Mouse (Mus musculus): Measurements from ENCODE around the gene Chit1. TPM values are rescaled to one million over a fixed set of nuclear protein-coding genes. Genes with fewer than 3 reads are reported as not detected.

Chit1 gene
- polyA plus RNA-seq, 1 experiment from 2014 or later: 0.35 TPM

DNA sequence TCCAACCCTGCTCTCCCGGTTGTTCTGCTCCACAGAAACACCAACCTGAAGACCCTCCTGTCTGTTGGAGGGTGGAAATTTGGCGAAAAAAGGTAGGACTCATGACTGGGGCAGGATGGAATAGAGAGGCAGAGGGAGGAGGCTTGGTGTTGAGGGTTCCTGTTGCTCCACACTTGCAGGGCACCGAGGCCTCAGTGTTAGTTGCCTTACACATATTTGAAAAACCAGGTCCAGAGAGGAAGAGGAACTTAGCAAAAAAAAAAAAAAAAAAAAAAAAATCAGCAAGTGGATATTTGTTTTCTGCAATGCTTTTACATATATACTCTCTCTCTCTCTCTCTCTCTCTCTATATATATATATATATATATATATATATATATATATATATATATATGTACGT is 73.0 kb downstream of the Chit1 start:
- ATAC-seq (ENCODE audit: low FRiP score): no peak
- H3K27ac ChIP-seq: no peak overlapping the region
- WGBS: 85% methylated on average over 4 of the region's 4 CpGs
- no peaks in the 10 kb centered on the region for H3K36me3 ChIP-seq
- no peak overlapping the region for H3K4me2 ChIP-seq
- H3K9ac ChIP-seq: no peak overlapping the region
- H3K4me1 ChIP-seq (replicated peaks): peaks cover 18% of the 10 kb centered on the region
- H3K4me3 ChIP-seq: no peak overlapping the region
- 0 out of 2 replicates have a peak, but pooled peaks cover 4% of the 10 kb centered on the region for H3K27me3 ChIP-seq
- H3K9me3 ChIP-seq: no peaks in the 10 kb centered on the region

DNA sequence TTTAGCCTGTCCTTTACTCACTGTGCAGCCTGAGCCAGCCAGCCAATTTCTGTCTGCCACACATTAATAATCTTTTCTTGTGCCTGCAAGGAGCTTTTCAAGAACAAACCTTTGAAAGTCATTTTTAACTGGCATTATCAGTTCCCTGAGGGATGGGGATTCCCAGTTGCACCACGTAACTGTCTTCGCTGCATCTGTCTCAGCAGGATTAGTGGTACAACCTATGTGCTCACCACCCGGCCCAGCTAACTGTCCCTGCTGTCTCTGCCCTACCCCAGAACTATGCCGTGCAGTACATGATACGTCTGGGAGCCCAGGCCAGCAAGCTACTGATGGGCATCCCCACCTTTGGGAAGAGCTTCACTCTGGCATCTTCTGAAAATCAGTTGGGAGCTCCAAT is 77.2 kb downstream of the Chit1 start:
- H3K27ac ChIP-seq: peak overlapping the region; percentile 66
- no peak for ATAC-seq (ENCODE audit: low FRiP score)
- 0 out of 2 replicates have a peak, but pooled peaks cover 4% of the 10 kb centered on the region for H3K27me3 ChIP-seq
- no peak overlapping the region for H3K4me2 ChIP-seq
- no peak overlapping the region for H3K4me3 ChIP-seq
- no peaks in the 10 kb centered on the region for H3K9me3 ChIP-seq
- no peaks in the 10 kb centered on the region for H3K36me3 ChIP-seq
- peaks cover 24% of the 10 kb centered on the region for H3K4me1 ChIP-seq (replicated peaks)
- H3K9ac ChIP-seq: no peak overlapping the region
- WGBS: 65% methylated on average over 5 of the region's 5 CpGs

DNA sequence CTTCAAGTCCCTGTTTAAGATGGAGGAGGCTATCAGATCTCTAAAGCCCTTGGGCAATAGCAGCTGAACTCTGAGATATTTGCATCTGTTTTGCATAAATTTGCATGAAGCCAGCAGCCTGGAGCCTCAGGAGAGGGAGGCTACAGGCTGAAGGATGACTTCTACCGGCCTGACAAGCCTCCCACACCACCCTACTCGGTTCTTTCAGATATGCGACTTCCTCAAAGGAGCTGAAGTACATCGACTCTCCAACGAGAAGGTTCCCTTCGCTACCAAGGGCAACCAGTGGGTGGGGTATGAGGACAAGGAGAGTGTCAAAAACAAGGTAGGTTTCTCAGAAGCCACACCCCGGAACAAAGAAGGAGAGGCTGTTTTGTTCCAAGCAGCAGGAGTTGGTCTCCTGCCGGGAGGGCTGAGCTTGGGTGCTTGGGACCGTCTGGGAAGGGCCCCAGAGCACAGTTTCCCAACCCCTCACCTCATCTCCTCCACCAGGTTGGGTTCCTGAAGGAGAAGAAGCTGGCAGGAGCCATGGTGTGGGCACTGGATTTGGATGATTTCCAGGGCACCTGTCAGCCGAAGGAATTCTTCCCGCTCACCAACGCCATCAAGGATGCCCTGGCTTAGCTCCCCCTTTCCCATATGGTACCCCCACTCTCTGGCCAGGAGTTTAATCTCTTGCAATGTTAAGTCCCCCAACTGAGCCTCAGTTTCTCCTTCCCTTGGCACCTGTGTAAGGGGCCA is 78.1 kb downstream of the Chit1 start:
- 26% methylated on average over 12 of the region's 12 CpGs for WGBS
- Histone ChIP-seq H3K9me3 (no peaks in the 10 kb centered on the region), H3K27me3 (0 out of 2 replicates have a peak, but pooled peaks cover 4% of the 10 kb centered on the region), H3K4me1 (replicated peaks) (peaks cover 29% of the 10 kb centered on the region), H3K4me3 (no peak overlapping the region), H3K27ac (peak overlapping the region; percentile 66), H3K36me3 (no peaks in the 10 kb centered on the region), H3K4me2 (no peak overlapping the region), H3K9ac (no peak overlapping the region)
- peak; percentile 58; the same call in 1 of the 2 replicates for ATAC-seq (ENCODE audit: low FRiP score)

DNA sequence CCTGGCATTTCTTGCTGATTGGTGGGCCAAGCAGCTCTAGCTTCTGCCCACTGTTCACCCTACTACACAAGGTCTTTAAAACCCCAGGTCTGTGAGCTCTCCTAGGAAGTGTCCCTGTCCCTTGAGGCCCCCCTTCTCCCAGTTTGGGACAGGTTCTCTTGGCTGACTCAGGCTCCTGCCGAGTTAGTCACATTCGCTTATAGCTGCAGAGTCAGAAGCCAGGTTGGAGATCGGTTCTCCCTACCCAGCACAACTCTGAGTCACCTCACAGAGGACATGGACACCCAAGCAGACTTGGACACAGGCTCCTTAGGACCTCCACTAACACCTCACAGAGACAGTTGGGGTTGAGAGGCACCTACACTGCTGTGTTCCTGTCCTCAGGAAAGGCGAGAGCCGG is 80.2 kb downstream of the Chit1 start:
- 0 out of 2 replicates have a peak, but pooled peaks cover 4% of the 10 kb centered on the region for H3K27me3 ChIP-seq
- no peak for ATAC-seq (ENCODE audit: low FRiP score)
- no peaks in the 10 kb centered on the region for H3K36me3 ChIP-seq
- H3K27ac ChIP-seq: no peak overlapping the region
- no peak overlapping the region for H3K4me2 ChIP-seq
- peaks cover 43% of the 10 kb centered on the region for H3K4me1 ChIP-seq (replicated peaks)
- H3K9ac ChIP-seq: no peak overlapping the region
- no peaks in the 10 kb centered on the region for H3K9me3 ChIP-seq
- WGBS: 88% methylated on average over 5 of the region's 5 CpGs
- no peak overlapping the region for H3K4me3 ChIP-seq

DNA sequence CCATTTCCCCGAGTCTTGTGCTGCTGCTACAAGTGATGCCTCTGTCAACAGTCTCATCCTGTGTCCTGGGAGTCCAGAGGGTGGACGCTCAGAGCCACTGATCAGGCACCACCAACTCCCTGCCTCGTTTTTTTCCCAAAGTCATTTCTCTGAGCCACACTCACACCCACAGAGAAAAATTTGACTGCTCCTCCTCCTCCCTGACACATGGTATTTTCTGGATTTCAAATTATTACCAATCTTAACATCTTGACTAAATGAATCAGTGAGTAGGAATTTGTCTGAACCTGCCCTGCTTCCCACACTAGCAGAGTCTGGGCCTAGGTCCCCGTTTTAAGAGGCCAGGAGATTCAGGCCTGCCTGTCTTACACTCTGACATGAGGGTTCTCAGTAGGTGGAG is 81.0 kb downstream of the Chit1 start:
- Histone ChIP-seq H3K9ac (no peak overlapping the region), H3K27ac (no peak overlapping the region), H3K27me3 (0 out of 2 replicates have a peak, but pooled peaks cover 4% of the 10 kb centered on the region), H3K4me3 (no peak overlapping the region), H3K9me3 (no peaks in the 10 kb centered on the region), H3K4me2 (no peak overlapping the region), H3K36me3 (no peaks in the 10 kb centered on the region), H3K4me1 (replicated peaks) (peaks cover 45% of the 10 kb centered on the region)
- ATAC-seq (ENCODE audit: low FRiP score): no peak
- WGBS: 63% methylated on average over 4 of the region's 4 CpGs

DNA sequence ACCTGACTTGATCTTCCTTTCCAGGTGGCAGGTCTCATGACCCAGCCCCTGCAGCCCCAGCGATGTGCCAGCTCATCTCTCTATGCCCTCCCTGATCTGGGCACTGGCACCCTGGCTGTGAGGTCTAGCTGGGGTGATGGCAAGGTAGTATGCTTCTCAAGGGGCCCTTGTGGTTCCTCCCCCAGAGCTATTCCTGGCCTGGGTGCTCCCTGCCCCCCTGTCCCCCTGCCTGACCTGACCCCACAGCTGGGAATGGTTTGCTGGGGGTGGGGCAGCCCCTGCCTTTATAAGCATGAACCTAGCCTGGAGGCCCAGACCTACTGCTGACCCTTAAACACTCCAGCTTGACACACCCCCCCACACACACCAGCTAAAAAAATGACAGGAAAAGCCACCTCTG is 82.1 kb downstream of the Chit1 start, which contains the start of gene Mybph:
TSS of gene Mybph (plus strand) at position 323 of the 400 bp plus-strand sequence.
- no peaks in the 10 kb centered on the region for H3K9me3 ChIP-seq
- H3K27ac ChIP-seq: no peak within 1 kb of the TSS
- H3K4me2 ChIP-seq: no peak within 1 kb of the TSS
- 85% methylated on average over 1 of the region's 1 CpGs for WGBS
- H3K36me3 ChIP-seq: no peaks in the 10 kb centered on the region
- H3K9ac ChIP-seq: no peak within 1 kb of the TSS
- ATAC-seq (ENCODE audit: low FRiP score): no peak
- H3K27me3 ChIP-seq: 0 out of 2 replicates have a peak, but pooled peaks cover 4% of the 10 kb centered on the region
- H3K4me1 ChIP-seq (replicated peaks): peaks cover 41% of the 10 kb centered on the region
- H3K4me3 ChIP-seq: no peak within 1 kb of the TSS

DNA sequence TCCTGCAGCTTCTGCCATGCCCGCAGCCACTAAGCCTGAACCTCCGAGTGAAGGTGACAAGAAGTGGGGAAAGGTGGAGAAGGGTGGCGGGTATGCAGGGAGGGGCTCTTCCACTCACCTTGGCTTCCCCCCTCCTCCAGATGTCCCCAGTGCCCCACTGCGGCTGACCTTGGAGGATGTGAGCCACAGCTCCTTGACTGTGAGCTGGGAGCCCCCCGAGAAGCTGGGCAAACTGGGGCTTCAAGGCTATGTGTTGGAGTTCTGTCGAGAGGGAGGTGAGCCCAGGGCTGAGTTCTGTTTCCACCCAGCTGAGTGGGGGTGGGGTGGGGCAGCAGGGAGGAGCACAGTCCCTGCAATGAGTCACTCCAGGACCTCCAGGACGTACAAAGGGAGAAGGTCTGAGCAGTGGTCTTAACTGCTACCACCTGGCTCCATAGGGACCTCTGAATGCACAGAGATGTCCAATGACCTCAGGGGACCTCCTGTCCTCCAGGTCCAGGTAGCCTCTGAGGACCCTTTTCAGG is 82.7 kb downstream of the Chit1 start:
- H3K9me3 ChIP-seq: no peaks in the 10 kb centered on the region
- H3K4me2 ChIP-seq: no peak overlapping the region
- no peak overlapping the region for H3K4me3 ChIP-seq
- ATAC-seq (ENCODE audit: low FRiP score): no peak
- 73% methylated on average over 7 of the region's 7 CpGs for WGBS
- H3K4me1 ChIP-seq (replicated peaks): peaks cover 37% of the 10 kb centered on the region
- no peaks in the 10 kb centered on the region for H3K36me3 ChIP-seq
- 0 out of 2 replicates have a peak, but pooled peaks cover 4% of the 10 kb centered on the region for H3K27me3 ChIP-seq
- H3K27ac ChIP-seq: no peak overlapping the region
- no peak overlapping the region for H3K9ac ChIP-seq

DNA sequence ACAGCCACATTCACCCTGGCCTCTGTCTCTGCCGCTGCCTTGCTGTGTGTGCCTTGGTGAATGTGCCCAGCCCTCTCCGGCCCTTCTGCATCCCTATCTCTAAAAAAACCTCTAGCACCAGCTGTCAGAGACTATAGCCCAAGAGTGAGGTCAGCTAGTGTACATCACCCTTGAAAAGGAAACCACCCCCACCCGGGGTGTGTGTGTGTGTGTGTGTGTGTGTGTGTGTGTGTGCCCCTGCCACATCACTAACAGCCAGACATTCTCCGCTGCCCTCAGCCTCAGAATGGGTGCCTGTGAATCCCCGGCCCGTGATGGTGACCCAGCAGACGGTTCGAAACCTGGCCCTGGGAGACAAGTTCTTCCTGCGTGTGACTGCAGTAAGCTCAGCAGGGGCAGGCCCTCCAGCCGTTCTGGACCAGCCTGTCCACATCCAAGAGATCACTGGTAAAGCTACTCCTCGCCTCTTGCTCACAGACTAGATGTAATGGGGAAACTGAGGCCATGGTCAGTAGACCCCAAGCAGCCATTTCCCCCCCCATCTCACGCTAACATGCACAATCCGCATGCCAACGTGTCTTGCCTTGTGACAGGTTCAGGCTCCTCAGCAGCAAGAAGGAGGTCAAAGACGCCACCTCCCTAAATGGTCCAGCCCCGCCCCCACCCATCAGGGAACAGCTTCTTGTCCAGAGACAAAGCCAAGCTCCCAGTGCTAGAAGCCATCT is 83.4 kb downstream of the Chit1 start:
- WGBS: 74% methylated on average over 16 of the region's 16 CpGs
- Histone ChIP-seq H3K9ac (no peak overlapping the region), H3K4me1 (replicated peaks) (peaks cover 31% of the 10 kb centered on the region), H3K27me3 (0 out of 2 replicates have a peak, but pooled peaks cover 4% of the 10 kb centered on the region), H3K4me2 (no peak overlapping the region), H3K27ac (no peak overlapping the region), H3K36me3 (no peaks in the 10 kb centered on the region), H3K9me3 (no peaks in the 10 kb centered on the region), H3K4me3 (no peak overlapping the region)
- ATAC-seq (ENCODE audit: low FRiP score): no peak

DNA sequence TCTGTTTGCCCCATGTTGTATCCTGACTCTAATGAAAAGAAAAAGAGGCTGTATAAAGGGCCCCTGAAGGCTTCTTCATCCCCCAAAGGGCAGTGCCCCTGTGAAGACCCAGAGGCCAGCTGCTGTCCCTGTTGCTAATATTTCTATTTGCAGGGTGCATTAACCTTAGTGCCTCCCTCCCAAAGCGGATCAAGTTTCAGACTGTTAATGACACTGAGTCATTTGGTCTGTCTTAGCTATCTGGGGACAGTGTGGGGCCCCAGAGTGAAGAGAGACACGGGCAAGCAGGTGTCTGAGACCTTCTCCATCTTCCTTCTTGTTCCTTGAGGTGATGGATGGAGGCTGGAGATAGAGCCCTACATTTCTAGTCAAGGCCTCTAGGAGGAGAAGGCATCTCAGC is 84.1 kb downstream of the Chit1 start:
- Histone ChIP-seq H3K4me1 (replicated peaks) (peaks cover 28% of the 10 kb centered on the region), H3K4me2 (no peak overlapping the region), H3K4me3 (no peak overlapping the region), H3K36me3 (no peaks in the 10 kb centered on the region), H3K9me3 (no peaks in the 10 kb centered on the region), H3K27me3 (0 out of 2 replicates have a peak, but pooled peaks cover 4% of the 10 kb centered on the region), H3K9ac (no peak overlapping the region), H3K27ac (no peak overlapping the region)
- WGBS: 68% methylated on average over 2 of the region's 2 CpGs
- no peak for ATAC-seq (ENCODE audit: low FRiP score)

DNA sequence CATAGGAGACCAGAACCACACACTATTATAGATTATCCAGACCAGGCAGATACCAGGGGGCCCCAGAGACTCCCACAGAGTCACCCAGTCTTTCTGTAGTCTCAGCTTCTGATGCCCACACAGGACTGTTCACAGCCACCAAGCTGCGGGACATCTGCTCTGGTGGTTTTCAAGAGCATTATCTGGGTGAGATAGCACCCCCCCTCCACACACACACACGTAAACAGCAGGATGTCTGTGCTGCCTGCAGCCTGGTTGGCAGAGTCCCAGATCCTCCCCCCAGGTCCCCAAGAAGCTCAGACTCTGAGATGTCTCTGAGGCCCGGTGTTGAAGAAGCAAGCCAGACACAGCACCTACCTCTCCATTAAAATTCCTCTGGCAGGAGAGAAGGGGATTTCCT is 84.5 kb downstream of the Chit1 start:
- 59% methylated on average over 3 of the region's 3 CpGs for WGBS
- no peak overlapping the region for H3K27ac ChIP-seq
- H3K27me3 ChIP-seq: 0 out of 2 replicates have a peak, but pooled peaks cover under 1% of the 10 kb centered on the region
- ATAC-seq (ENCODE audit: low FRiP score): no peak
- no peak overlapping the region for H3K4me3 ChIP-seq
- no peaks in the 10 kb centered on the region for H3K36me3 ChIP-seq
- peaks cover 28% of the 10 kb centered on the region for H3K4me1 ChIP-seq (replicated peaks)
- no peaks in the 10 kb centered on the region for H3K9me3 ChIP-seq
- no peak overlapping the region for H3K4me2 ChIP-seq
- no peak overlapping the region for H3K9ac ChIP-seq

DNA sequence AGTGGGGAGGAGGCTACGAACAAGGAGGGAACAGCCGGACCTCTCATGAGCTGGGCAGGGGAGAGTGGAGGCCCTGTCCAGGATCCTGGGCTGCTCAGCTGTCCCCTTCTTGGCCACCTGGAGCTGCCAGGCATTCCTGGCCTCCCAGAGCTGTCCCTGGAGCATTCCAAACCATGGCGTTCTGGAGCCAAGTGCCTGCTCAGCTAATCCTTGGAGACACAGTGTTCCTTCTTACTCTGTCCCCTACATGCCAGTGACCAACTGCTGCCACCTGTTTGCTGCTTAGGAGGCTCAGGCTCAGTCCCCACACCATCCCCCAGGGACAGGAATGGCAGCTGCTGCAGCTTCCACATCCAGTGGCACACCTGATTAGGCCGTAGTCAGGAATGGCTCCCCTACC is 84.9 kb downstream of the Chit1 start:
- H3K4me2 ChIP-seq: no peak overlapping the region
- no peak overlapping the region for H3K9ac ChIP-seq
- 69% methylated on average over 4 of the region's 4 CpGs for WGBS
- H3K9me3 ChIP-seq: no peaks in the 10 kb centered on the region
- ATAC-seq (ENCODE audit: low FRiP score): no peak
- 0 out of 2 replicates have a peak overlapping the region, but pooled peaks have one; percentile 40 for H3K27ac ChIP-seq
- H3K36me3 ChIP-seq: no peaks in the 10 kb centered on the region
- no peak overlapping the region for H3K4me3 ChIP-seq
- no peaks in the 10 kb centered on the region for H3K27me3 ChIP-seq
- peaks cover 28% of the 10 kb centered on the region for H3K4me1 ChIP-seq (replicated peaks)

DNA sequence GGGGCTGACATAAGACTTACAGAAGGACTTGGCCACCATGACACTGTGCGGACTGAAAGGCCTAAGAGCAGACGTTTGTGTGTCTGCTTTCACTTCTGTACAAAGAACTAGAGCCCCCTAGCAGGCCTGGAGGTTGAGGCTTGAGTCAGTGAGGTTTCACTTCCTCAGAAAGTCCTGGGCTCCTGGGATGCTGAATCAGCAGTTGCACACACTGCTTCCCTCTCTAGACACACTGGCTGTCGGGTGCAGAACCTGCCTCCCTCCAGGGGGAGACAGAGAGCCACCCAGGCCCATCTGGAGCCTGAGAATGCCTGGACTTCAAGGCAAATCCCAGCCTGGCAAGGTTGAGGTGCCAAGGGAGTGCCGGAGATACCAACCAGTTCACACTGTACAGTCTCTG is 85.3 kb downstream of the Chit1 start:
- Histone ChIP-seq H3K9me3 (no peaks in the 10 kb centered on the region), H3K27me3 (no peaks in the 10 kb centered on the region), H3K4me1 (replicated peaks) (peaks cover 28% of the 10 kb centered on the region), H3K27ac (no peak overlapping the region), H3K4me2 (no peak overlapping the region), H3K9ac (no peak overlapping the region), H3K4me3 (no peak overlapping the region), H3K36me3 (no peaks in the 10 kb centered on the region)
- 66% methylated on average over 4 of the region's 4 CpGs for WGBS
- ATAC-seq (ENCODE audit: low FRiP score): no peak
